Mouse (Mus musculus): ENCODE measurements around the gene Skp1a. TPM values are rescaled to one million over a fixed set of nuclear protein-coding genes. Genes with fewer than 3 reads are reported as not detected.

The Skp1a gene
- polyA plus RNA-seq, 1 experiment from 2014 or later = 512 TPM

- WGBS = 76% methylated on average over 7 of the region's 7 CpGs
- no peak overlapping the region for H3K9ac ChIP-seq
- no peak for ATAC-seq (replicated peaks; ENCODE audit: insufficient number of reproducible peaks, insufficient read depth, low FRiP score, low read depth)
Measured at GRCm38 (mm10) chr11:52228722-52229448, 2.9 kb upstream of the Skp1a start.

GRCm38 (mm10) chr11:52230694-52231093 is 1.1 kb upstream of the Skp1a start:
- peak overlapping the region; percentile 63 for H3K4me2 ChIP-seq
- 56% methylated on average over 5 of the region's 5 CpGs for WGBS
- peak overlapping the region; percentile 64 for H3K4me3 ChIP-seq
- H3K9ac ChIP-seq = 0 out of 2 replicates have a peak overlapping the region, but pooled peaks have one; percentile 80
- no peaks in the 10 kb centered on the region for H3K36me3 ChIP-seq
- ATAC-seq (replicated peaks; ENCODE audit: insufficient number of reproducible peaks, insufficient read depth, low FRiP score, low read depth) = no peak
- no peak overlapping the region for H3K27ac ChIP-seq
- H3K9me3 ChIP-seq (replicated peaks) = no peaks in the 10 kb centered on the region
- peaks cover 20% of the 10 kb centered on the region for H3K4me1 ChIP-seq (replicated peaks)
- no peaks in the 10 kb centered on the region for H3K27me3 ChIP-seq

More at GRCm38 (mm10) chr11:52228722-52229448, 2.9 kb upstream of the Skp1a start:
- Histone ChIP-seq H3K27ac (no peak overlapping the region), H3K36me3 (no peaks in the 10 kb centered on the region), H3K4me3 (no peak overlapping the region), H3K9me3 (replicated peaks) (no peaks in the 10 kb centered on the region), H3K27me3 (peaks cover 3% of the 10 kb centered on the region; the same call in 1 of the 2 replicates), H3K4me1 (replicated peaks) (peaks cover 16% of the 10 kb centered on the region), H3K4me2 (no peak overlapping the region)

GRCm38 (mm10) chr11:52233043-52233653 is 1.4 kb downstream of the Skp1a start:
- H3K36me3 ChIP-seq = peaks cover 8% of the 10 kb centered on the region
- no peaks in the 10 kb centered on the region for H3K9me3 ChIP-seq (replicated peaks)
- H3K4me1 ChIP-seq (replicated peaks) = peaks cover 20% of the 10 kb centered on the region
- no peak for ATAC-seq (replicated peaks; ENCODE audit: insufficient number of reproducible peaks, insufficient read depth, low FRiP score, low read depth)
- no peaks in the 10 kb centered on the region for H3K27me3 ChIP-seq
- 20% methylated on average over 3 of the region's 3 CpGs for WGBS
- peak overlapping the region; percentile 80 for H3K9ac ChIP-seq
- H3K27ac ChIP-seq = no peak overlapping the region
- H3K4me2 ChIP-seq = peak overlapping the region; percentile 63
- peak overlapping the region; percentile 64 for H3K4me3 ChIP-seq

- WGBS = 96% methylated on average over 1 of the region's 1 CpGs
- H3K4me2 ChIP-seq = peak overlapping the region; percentile 63; the same call in 1 of the 2 replicates
- peaks cover 20% of the 10 kb centered on the region for H3K4me1 ChIP-seq (replicated peaks)
- 0 out of 2 replicates have a peak overlapping the region, but pooled peaks have one; percentile 64 for H3K4me3 ChIP-seq
- no peak overlapping the region for H3K27ac ChIP-seq
- H3K9me3 ChIP-seq (replicated peaks) = no peaks in the 10 kb centered on the region
- no peak for ATAC-seq (replicated peaks; ENCODE audit: insufficient number of reproducible peaks, insufficient read depth, low FRiP score, low read depth)
- H3K9ac ChIP-seq = no peak overlapping the region
- no peaks in the 10 kb centered on the region for H3K27me3 ChIP-seq
- H3K36me3 ChIP-seq = peaks cover 15% of the 10 kb centered on the region
Measured at GRCm38 (mm10) chr11:52233906-52234305, 2.1 kb downstream of the Skp1a start.

- no peaks in the 10 kb centered on the region for H3K27me3 ChIP-seq
- no peaks in the 10 kb centered on the region for H3K9me3 ChIP-seq (replicated peaks)
- no peak overlapping the region for H3K4me3 ChIP-seq
- no peak for ATAC-seq (replicated peaks; ENCODE audit: insufficient number of reproducible peaks, insufficient read depth, low FRiP score, low read depth)
- H3K4me1 ChIP-seq (replicated peaks) = peaks cover 20% of the 10 kb centered on the region
- no peak overlapping the region for H3K9ac ChIP-seq
- H3K27ac ChIP-seq = no peak overlapping the region
- peaks cover 19% of the 10 kb centered on the region for H3K36me3 ChIP-seq
- 0 out of 2 replicates have a peak overlapping the region, but pooled peaks have one; percentile 5 for H3K4me2 ChIP-seq
Measured at GRCm38 (mm10) chr11:52234509-52234908, 2.7 kb downstream of the Skp1a start.

GRCm38 (mm10) chr11:52240898-52241542 is 9.2 kb downstream of the Skp1a start:
- Histone ChIP-seq H3K9ac (no peak overlapping the region), H3K4me3 (no peak overlapping the region), H3K9me3 (replicated peaks) (no peaks in the 10 kb centered on the region), H3K4me2 (no peak overlapping the region), H3K4me1 (replicated peaks) (no peaks in the 10 kb centered on the region), H3K27me3 (no peaks in the 10 kb centered on the region), H3K36me3 (peaks cover 55% of the 10 kb centered on the region), H3K27ac (no peak overlapping the region)
- WGBS = 85% methylated on average over 4 of the region's 4 CpGs
- no peak for ATAC-seq (replicated peaks; ENCODE audit: insufficient number of reproducible peaks, insufficient read depth, low FRiP score, low read depth)

GRCm38 (mm10) chr11:52249452-52249851 is 17.7 kb downstream of the Skp1a start:
- H3K9me3 ChIP-seq (replicated peaks) = no peaks in the 10 kb centered on the region
- H3K4me1 ChIP-seq (replicated peaks) = peaks cover 6% of the 10 kb centered on the region; the same call in 1 of the 2 replicates
- H3K27ac ChIP-seq = no peak overlapping the region
- no peak overlapping the region for H3K9ac ChIP-seq
- WGBS = 96% methylated on average over 2 of the region's 2 CpGs
- no peak overlapping the region for H3K4me2 ChIP-seq
- H3K36me3 ChIP-seq = peaks cover 24% of the 10 kb centered on the region
- no peak overlapping the region for H3K4me3 ChIP-seq
- no peaks in the 10 kb centered on the region for H3K27me3 ChIP-seq
- no peak for ATAC-seq (replicated peaks; ENCODE audit: insufficient number of reproducible peaks, insufficient read depth, low FRiP score, low read depth)

GRCm38 (mm10) chr11:52251770-52252169 is 20.0 kb downstream of the Skp1a start:
- no peak overlapping the region for H3K4me2 ChIP-seq
- no peaks in the 10 kb centered on the region for H3K9me3 ChIP-seq (replicated peaks)
- no peaks in the 10 kb centered on the region for H3K27me3 ChIP-seq
- peaks cover 6% of the 10 kb centered on the region; the same call in 1 of the 2 replicates for H3K36me3 ChIP-seq
- H3K27ac ChIP-seq = no peak overlapping the region
- WGBS = 40% methylated on average over 5 of the region's 5 CpGs
- peaks cover 8% of the 10 kb centered on the region; the same call in 1 of the 2 replicates for H3K4me1 ChIP-seq (replicated peaks)
- ATAC-seq (replicated peaks; ENCODE audit: insufficient number of reproducible peaks, insufficient read depth, low FRiP score, low read depth) = no peak
- H3K4me3 ChIP-seq = no peak overlapping the region
- no peak overlapping the region for H3K9ac ChIP-seq

GRCm38 (mm10) chr11:52252692-52253091 is 20.9 kb downstream of the Skp1a start:
- Histone ChIP-seq H3K27ac (no peak overlapping the region), H3K4me1 (replicated peaks) (peaks cover 8% of the 10 kb centered on the region; the same call in 1 of the 2 replicates), H3K9ac (no peak overlapping the region), H3K36me3 (peaks cover 2% of the 10 kb centered on the region; the same call in 1 of the 2 replicates), H3K27me3 (no peaks in the 10 kb centered on the region), H3K4me2 (no peak overlapping the region), H3K4me3 (no peak overlapping the region), H3K9me3 (replicated peaks) (no peaks in the 10 kb centered on the region)
- no peak for ATAC-seq (replicated peaks; ENCODE audit: insufficient number of reproducible peaks, insufficient read depth, low FRiP score, low read depth)
- WGBS = 44% methylated on average over 1 of the region's 1 CpGs

- Histone ChIP-seq H3K4me3 (no peak overlapping the region), H3K27me3 (no peaks in the 10 kb centered on the region), H3K36me3 (no peaks in the 10 kb centered on the region), H3K4me1 (replicated peaks) (peaks cover 8% of the 10 kb centered on the region; the same call in 1 of the 2 replicates), H3K9ac (no peak overlapping the region), H3K27ac (no peak overlapping the region), H3K4me2 (no peak overlapping the region), H3K9me3 (replicated peaks) (no peaks in the 10 kb centered on the region)
- no peak for ATAC-seq (replicated peaks; ENCODE audit: insufficient number of reproducible peaks, insufficient read depth, low FRiP score, low read depth)
- 67% methylated on average over 11 of the region's 11 CpGs for WGBS
Measured at GRCm38 (mm10) chr11:52253674-52254375, 22.0 kb downstream of the Skp1a start.

GRCm38 (mm10) chr11:52255077-52255476 is 23.3 kb downstream of the Skp1a start:
- H3K27me3 ChIP-seq = no peaks in the 10 kb centered on the region
- no peaks in the 10 kb centered on the region for H3K36me3 ChIP-seq
- H3K9me3 ChIP-seq (replicated peaks) = no peaks in the 10 kb centered on the region
- no peak overlapping the region for H3K9ac ChIP-seq
- H3K4me2 ChIP-seq = no peak overlapping the region
- H3K27ac ChIP-seq = no peak overlapping the region
- ATAC-seq (replicated peaks; ENCODE audit: insufficient number of reproducible peaks, insufficient read depth, low FRiP score, low read depth) = no peak
- whole genome bisulfite sequencing = 88% methylated on average over 8 of the region's 8 CpGs
- H3K4me3 ChIP-seq = no peak overlapping the region
- H3K4me1 ChIP-seq (replicated peaks) = peaks cover 8% of the 10 kb centered on the region; the same call in 1 of the 2 replicates

Measured in heart, embryonic 15.5 days (tissue).